Mouse (Mus musculus): ENCODE results near the gene Celf2.

GRCm38 (mm10) chr2:6695353-6695951 is 813.9 kb downstream of the Celf2 start:
- no peak for TF ChIP-seq POLR2A (IDR thresholded peaks at IDR 0.05; ENCODE audit: borderline replicate concordance, insufficient read depth, low read length)
- TF ChIP-seq CTCF (IDR thresholded peaks at IDR 0.05; ENCODE audit: borderline replicate concordance, insufficient read depth, low read depth, low read length), result no peak

All from cerebellum, adult 2 months (tissue).